Mouse (Mus musculus) heart, postnatal 0 days (tissue): ENCODE results near the gene Trim2.

ENCODE experiments used
- CTCF ChIP-seq: IDR thresholded peaks from 2 replicates; pipeline ENCODE4 v1.5.1; 2016; ENCODE audit warnings: antibody characterized with exemption, control low read depth, low read depth
- EP300 ChIP-seq: IDR thresholded peaks from 2 replicates; pipeline ENCODE4 v1.6.1; 2016; ENCODE audit warnings: antibody characterized with exemption, low read depth

DNA sequence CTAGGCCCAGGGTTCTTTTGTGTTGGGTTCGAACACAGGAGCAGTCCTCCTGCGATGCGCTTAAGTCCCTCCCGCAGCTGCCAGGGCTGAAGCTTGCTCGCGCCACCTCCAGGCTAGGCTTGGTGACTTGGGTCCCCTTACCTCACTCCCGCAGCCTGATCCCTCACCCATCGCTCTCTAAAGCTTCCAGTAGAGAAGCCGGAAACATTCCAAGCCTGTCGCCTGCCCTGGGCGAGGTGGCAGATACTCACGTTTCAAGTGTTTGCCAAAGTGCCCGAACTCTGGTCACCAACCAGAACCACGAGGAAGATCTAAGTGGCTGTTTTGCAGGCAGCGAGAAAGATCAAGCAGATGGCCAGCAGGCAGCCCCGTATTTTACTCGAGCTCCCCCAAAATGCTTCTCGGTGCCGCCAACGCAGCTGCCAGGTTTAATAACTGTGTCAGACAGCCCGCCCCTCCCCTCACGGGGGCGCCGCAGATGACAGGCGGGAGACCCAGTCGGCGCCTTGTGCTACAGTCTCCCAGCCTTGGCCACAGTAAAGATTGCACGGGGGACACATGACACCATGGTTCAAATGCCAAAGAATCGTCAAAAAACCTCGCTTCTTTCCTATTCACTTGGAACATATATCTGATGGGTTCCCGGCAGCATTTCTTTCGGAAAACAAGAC lies 2.2 kb downstream of the Trim2 start:
- TF ChIP-seq EP300 (no peak), CTCF (peak; percentile 43)
